Mouse (Mus musculus) hindbrain, embryonic 14.5 days (tissue): Measurements from ENCODE around the gene Bean1. TPM values are rescaled to one million over a fixed set of nuclear protein-coding genes. Genes with fewer than 3 reads are reported as not detected.
"Not testable (repeated sequence)": the region's sequence is repeated elsewhere in the genome, so short reads cannot be mapped to it uniquely, and the experiment has no call there.

ENCODE experiments used
- ATAC-seq: fragments of 200-750 bp; cut with Nextera tagmentation; 2 replicates; pipeline ENCODE4 v1.8.0; 2017; ENCODE audit warnings: moderate number of reproducible peaks, mild to moderate bottlenecking, moderate TSS enrichment, moderate library complexity; ENCODE audit not compliant: low FRiP score
- DNase-seq: peaks from one replicate; pipeline ENCODE4 v3.0.0-alpha.2; 2015; ENCODE audit warnings: low spot score
- H3K27ac ChIP-seq: fragments of 300-500 bp; sonication (generic); 2 replicates; pipeline ENCODE4 v1.5.1; 2014; ENCODE audit warnings: mild to moderate bottlenecking, moderate library complexity
- H3K27me3 ChIP-seq: fragments of 300-500 bp; sonication (generic); 2 replicates; pipeline ENCODE4 v1.6.1; 2014; ENCODE audit warnings: mild to moderate bottlenecking, low read length, mixed read lengths; ENCODE audit not compliant: control insufficient read depth, insufficient read depth
- H3K36me3 ChIP-seq: fragments of 300-500 bp; sonication (generic); replicated peaks from 2 replicates; pipeline ENCODE4 v1.6.1; 2014; ENCODE audit not compliant: control insufficient read depth, insufficient read depth
- H3K4me1 ChIP-seq: fragments of 300-500 bp; sonication (generic); replicated peaks from 2 replicates; pipeline ENCODE4 v1.6.1; 2014; ENCODE audit warnings: antibody characterized with exemption, low read length, mixed read lengths; ENCODE audit not compliant: control insufficient read depth, insufficient read depth
- H3K4me2 ChIP-seq: fragments of 300-500 bp; sonication (generic); replicated peaks from 2 replicates; pipeline ENCODE4 v1.6.1; 2014; ENCODE audit warnings: mild to moderate bottlenecking, moderate library complexity
- H3K4me3 ChIP-seq: fragments of 300-500 bp; sonication (generic); replicated peaks from 2 replicates; pipeline ENCODE4 v1.5.1; 2014; ENCODE audit warnings: mild to moderate bottlenecking, low read length
- H3K9ac ChIP-seq: fragments of 300-500 bp; sonication (generic); 2 replicates; pipeline ENCODE4 v1.6.1; 2014
- H3K9me3 ChIP-seq: fragments of 300-500 bp; sonication (generic); 2 replicates; pipeline ENCODE4 v1.6.1; 2016; ENCODE audit warnings: low read length; ENCODE audit not compliant: control insufficient read depth
- WGBS: fragments of 180-500 bp; shearing (Covaris S2); extraction: QIAGEN DNeasy Blood & Tissue Kit; methylation state at CpG from one replicate; pipeline ENCODE4 v1.1.7; 2014; 5-methylcytosine and 5-hydroxymethylcytosine counted together
- polyA plus RNA-seq: library from polyadenylated mRNA; unstranded; fragments of >200 nt; fragmentation: Nextera tagmentation; extraction: Ambion mirVana; gene quantifications from 2 replicates; pipeline ENCODE4 v1.2.1, GENCODE M21; 2014

The Bean1 gene
- polyA plus RNA-seq, 1 experiment from 2014 or later, result 9.3 TPM

- ATAC-seq (no peak), DNase-seq (no peak)
- Histone ChIP-seq H3K4me3 (peak overlapping the region; percentile 75), H3K27me3 (no peaks in the 10 kb centered on the region), H3K9ac (peak overlapping the region; percentile 84), H3K4me1 (peaks cover 21% of the 10 kb centered on the region), H3K4me2 (peak overlapping the region; percentile 94), H3K27ac (no peak overlapping the region), H3K36me3 (peaks cover 33% of the 10 kb centered on the region), H3K9me3 (no peaks in the 10 kb centered on the region)
- WGBS, result 73% methylated on average over 22 of the region's 22 CpGs
Observed at GRCm38 (mm10) chr8:104247054-104247907, 77.0 kb downstream of the Bean1 start.

DNA sequence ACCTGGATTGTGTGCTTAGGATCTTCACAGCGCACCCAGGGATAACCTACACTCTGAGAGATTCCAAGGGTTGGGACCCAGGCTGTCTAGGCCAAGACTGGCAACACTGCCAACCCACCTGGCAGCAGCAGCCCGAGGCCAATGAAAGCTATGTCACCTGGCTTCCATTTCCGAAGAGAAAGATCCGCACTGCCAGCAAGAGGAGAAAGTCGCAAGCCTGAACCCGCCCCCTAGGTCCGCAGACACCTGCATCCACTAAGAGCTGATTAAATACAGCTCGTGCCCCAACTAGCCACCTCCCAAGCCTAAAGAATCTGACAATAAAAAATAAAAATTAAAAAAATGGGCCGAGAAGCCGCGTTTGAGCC is 77.7 kb downstream of the Bean1 start:
- Histone ChIP-seq H3K4me3 (peak overlapping the region; percentile 75), H3K9ac (peak overlapping the region; percentile 84), H3K36me3 (peaks cover 26% of the 10 kb centered on the region), H3K9me3 (no peaks in the 10 kb centered on the region), H3K4me2 (peak overlapping the region; percentile 94), H3K27me3 (no peaks in the 10 kb centered on the region), H3K27ac (no peak overlapping the region), H3K4me1 (peaks cover 21% of the 10 kb centered on the region)
- no peak for ATAC-seq
- DNase-seq, result no peak
- 4% methylated on average over 11 of the region's 11 CpGs for WGBS

DNA sequence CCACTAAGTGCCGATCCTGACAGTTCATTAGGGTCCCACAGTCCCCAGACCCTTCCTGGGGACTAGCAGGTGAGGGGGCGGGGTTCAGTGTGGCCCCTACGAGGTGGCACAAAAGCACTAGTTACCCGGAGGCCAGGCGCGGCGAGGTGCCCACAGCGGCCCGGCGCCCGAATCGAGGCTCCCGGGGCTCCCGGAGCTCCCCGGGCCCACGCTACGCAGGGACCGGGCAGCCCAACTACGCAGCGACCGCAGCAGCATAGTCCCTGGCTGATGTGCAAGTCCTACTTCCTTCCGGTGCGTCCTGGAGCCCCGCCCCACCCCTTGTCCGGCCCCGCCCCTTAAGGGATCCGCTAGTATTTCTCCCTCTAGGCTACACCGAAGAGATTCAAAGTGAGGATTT is 78.0 kb downstream of the Bean1 start, which contains the start of gene Tk2:
TSS of gene Tk2 (minus strand) at position 283 of the 400 bp plus-strand sequence.
- Histone ChIP-seq H3K4me2 (peak within 1 kb of the TSS; percentile 94), H3K4me3 (peak within 1 kb of the TSS; percentile 75), H3K9me3 (no peaks in the 10 kb centered on the region), H3K9ac (peak within 1 kb of the TSS; percentile 84), H3K4me1 (peaks cover 21% of the 10 kb centered on the region), H3K27me3 (no peaks in the 10 kb centered on the region), H3K27ac (no peak within 1 kb of the TSS), H3K36me3 (peaks cover 23% of the 10 kb centered on the region)
- DNase-seq (peak; percentile 76), ATAC-seq (peak; percentile 93)
- WGBS, result 1% methylated on average over 28 of the region's 28 CpGs

- no peaks in the 10 kb centered on the region for H3K27me3 ChIP-seq
- H3K27ac ChIP-seq, result no peak overlapping the region
- DNase-seq (no peak), ATAC-seq (no peak)
- H3K9me3 ChIP-seq, result no peaks in the 10 kb centered on the region
- H3K9ac ChIP-seq, result no peak overlapping the region
- WGBS, result 88% methylated on average over 7 of the region's 7 CpGs
- H3K4me3 ChIP-seq, result no peak overlapping the region
- peaks cover 21% of the 10 kb centered on the region for H3K4me1 ChIP-seq
- peaks cover 12% of the 10 kb centered on the region for H3K36me3 ChIP-seq
- no peak overlapping the region for H3K4me2 ChIP-seq
Observed at GRCm38 (mm10) chr8:104249442-104249996, 79.3 kb downstream of the Bean1 start.

DNA sequence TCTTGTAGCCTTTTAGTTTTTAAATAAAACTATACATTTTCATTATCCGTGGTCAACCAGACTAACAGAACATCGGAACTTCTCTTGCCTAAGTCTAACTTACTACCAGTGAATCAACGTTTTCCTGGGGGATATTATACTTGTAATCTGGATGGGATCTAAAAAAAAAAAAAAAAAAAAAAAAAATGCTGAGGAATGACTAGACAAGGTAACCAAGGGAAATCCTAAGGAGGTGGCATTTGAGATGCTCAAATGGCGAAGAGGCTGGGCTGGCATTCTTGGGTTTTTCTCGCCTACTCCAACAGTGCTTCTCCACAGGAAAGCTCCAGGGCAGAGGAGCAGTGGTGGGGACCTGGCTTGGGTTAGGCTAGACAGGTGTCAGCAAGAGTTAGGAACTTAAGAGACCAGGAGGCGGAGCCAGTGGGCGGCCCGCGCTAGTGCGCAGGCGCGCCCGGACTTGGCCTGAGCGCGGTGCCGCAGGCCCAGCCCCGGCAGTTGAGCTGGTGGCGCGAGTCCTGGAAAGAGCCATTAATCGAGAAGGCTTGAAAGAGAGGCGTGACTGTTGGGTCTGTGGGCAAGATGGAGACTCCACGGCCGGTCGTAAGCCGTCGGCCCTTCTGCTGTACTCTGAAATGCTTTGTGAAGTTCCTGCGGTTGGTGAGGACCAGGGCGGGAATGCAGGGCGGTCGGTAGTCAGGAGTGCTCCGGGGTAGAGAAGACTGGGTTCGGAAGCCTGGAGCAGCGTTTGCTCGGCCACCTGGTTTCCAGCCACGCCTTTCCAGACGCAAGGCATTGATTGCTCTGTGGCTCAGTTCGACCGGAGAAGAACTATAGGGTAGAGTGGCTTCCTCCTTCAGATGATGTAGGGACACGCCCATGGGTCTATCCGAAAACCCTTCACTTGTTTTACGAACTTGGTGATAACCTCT is 80.5 kb downstream of the Bean1 start, which contains the start of gene Cklf:
TSS of gene Cklf (plus strand) at position 423 of the 929 bp plus-strand sequence.
- ATAC-seq, result peak; percentile 81
- 4% methylated on average over 41 of the region's 41 CpGs for WGBS
- no peaks in the 10 kb centered on the region for H3K9me3 ChIP-seq

GRCm38 (mm10) chr8:104251461-104251860 is 81.2 kb downstream of the Bean1 start:
- under 1% methylated on average over 7 of the region's 7 CpGs for WGBS
- H3K9ac ChIP-seq, result peak overlapping the region; percentile 79
- H3K4me3 ChIP-seq, result peak overlapping the region; percentile 54

More for the DNA sequence above, 80.5 kb downstream of the Bean1 start, which contains the start of gene Cklf:
- Histone ChIP-seq H3K27ac (peak within 1 kb of the TSS; percentile 71), H3K4me3 (peak within 1 kb of the TSS; percentile 54), H3K4me1 (peaks cover 21% of the 10 kb centered on the region), H3K36me3 (no peaks in the 10 kb centered on the region), H3K9ac (peak within 1 kb of the TSS; percentile 79), H3K27me3 (no peaks in the 10 kb centered on the region), H3K4me2 (peak within 1 kb of the TSS; percentile 87)
- DNase-seq, result peak; percentile 93

GRCm38 (mm10) chr8:104253016-104253415 is 82.8 kb downstream of the Bean1 start:
- Histone ChIP-seq H3K36me3 (peaks cover 8% of the 10 kb centered on the region), H3K4me3 (no peak overlapping the region), H3K9ac (no peak overlapping the region), H3K27ac (no peak overlapping the region), H3K4me1 (0 out of 2 replicates have a peak, but pooled peaks cover 8% of the 10 kb centered on the region), H3K27me3 (no peaks in the 10 kb centered on the region), H3K9me3 (peaks cover 2% of the 10 kb centered on the region), H3K4me2 (no peak overlapping the region)
- ATAC-seq (no peak), DNase-seq (no peak)
- WGBS, result 90% methylated on average over 3 of the region's 3 CpGs

More at GRCm38 (mm10) chr8:104251461-104251860, 81.2 kb downstream of the Bean1 start:
- H3K27me3 ChIP-seq, result no peaks in the 10 kb centered on the region
- no peaks in the 10 kb centered on the region for H3K9me3 ChIP-seq
- peaks cover 21% of the 10 kb centered on the region for H3K4me1 ChIP-seq
- peak overlapping the region; percentile 87 for H3K4me2 ChIP-seq
- ATAC-seq (no peak), DNase-seq (no peak)
- H3K36me3 ChIP-seq, result no peaks in the 10 kb centered on the region
- no peak overlapping the region for H3K27ac ChIP-seq

GRCm38 (mm10) chr8:104261802-104262201 is 91.6 kb downstream of the Bean1 start:
- 91% methylated on average over 5 of the region's 5 CpGs for WGBS
- not testable (repeated sequence) for DNase-seq, H3K4me3 ChIP-seq, H3K9me3 ChIP-seq, H3K4me1 ChIP-seq, ATAC-seq, H3K9ac ChIP-seq, H3K27ac ChIP-seq, H3K4me2 ChIP-seq, H3K27me3 ChIP-seq
- peaks cover 32% of the 10 kb centered on the region for H3K36me3 ChIP-seq
